Mouse (Mus musculus): ENCODE measurements around the gene Gprin1. TPM values are rescaled to one million over a fixed set of nuclear protein-coding genes. Genes with fewer than 3 reads are reported as not detected.

Gene Gprin1
- polyA plus RNA-seq, 1 experiment = 0.11 TPM

DNA sequence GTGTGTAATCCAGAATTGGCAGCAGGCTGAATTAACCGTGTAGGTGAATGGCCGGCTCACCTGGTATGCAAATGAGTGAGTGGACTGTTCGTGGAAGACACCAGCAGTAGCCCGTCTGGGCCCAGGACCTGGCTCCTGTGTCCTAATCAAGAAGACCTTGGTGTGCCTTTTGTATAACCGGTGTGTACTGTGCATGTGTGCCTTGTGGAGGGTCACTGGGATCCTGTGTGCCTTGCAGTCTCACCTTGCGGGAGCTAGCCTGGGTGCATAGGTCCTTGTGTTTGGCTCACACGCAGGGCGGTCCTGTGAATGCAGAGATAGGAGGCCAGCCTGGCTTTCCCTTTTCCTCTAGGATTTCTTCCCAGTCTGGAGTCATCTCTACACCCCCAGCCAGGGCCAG lies 1.5 kb downstream of the Gprin1 start:
- Histone ChIP-seq H3K79me2 (ENCODE audit: control insufficient read depth, insufficient read depth) (no peaks in the 10 kb centered on the region), H3ac (ENCODE audit: control insufficient read depth, insufficient read length) (no peak overlapping the region), H3K27me3 (ENCODE audit: control insufficient read depth, insufficient read depth, insufficient read length) (peaks cover 29% of the 10 kb centered on the region), H3K36me3 (ENCODE audit: control insufficient read depth, insufficient read depth) (no peaks in the 10 kb centered on the region), H3K4me3 (no peak overlapping the region), H3K4me2 (ENCODE audit: low read depth) (no peak overlapping the region)
- TF ChIP-seq E2F4 (IDR thresholded peaks at IDR 0.05; ENCODE audit: insufficient read depth) = no peak
- no peak for TF ChIP-seq POLR2A (IDR thresholded peaks at IDR 0.05; ENCODE audit: insufficient read length, low read depth)
- no peak for TF ChIP-seq POLR2AphosphoS2 (IDR thresholded peaks at IDR 0.05; ENCODE audit: insufficient read length, low read depth)
- TF ChIP-seq MYOG (IDR thresholded peaks at IDR 0.05; ENCODE audit: control insufficient read depth in 1 of 3, insufficient read depth in 1 of 3, insufficient read length in 2 of 3, low read depth in 2 of 3) = no peak
- TF ChIP-seq SRF (IDR thresholded peaks at IDR 0.05; ENCODE audit: control insufficient read depth, insufficient read length, low read depth) = no peak
- no peak for TF ChIP-seq REST (IDR thresholded peaks at IDR 0.05; ENCODE audit: insufficient read depth, insufficient read length)
- no peak for TF ChIP-seq MAX (IDR thresholded peaks at IDR 0.05; ENCODE audit: low read depth)
- no peak for TF ChIP-seq TCF12 (IDR thresholded peaks at IDR 0.05; ENCODE audit: insufficient read depth, poor library complexity, severe bottlenecking)
- no peak for TF ChIP-seq CEBPB (IDR thresholded peaks at IDR 0.05; ENCODE audit: insufficient read depth, poor library complexity, severe bottlenecking)
- TF ChIP-seq MYOD1 (IDR thresholded peaks at IDR 0.05; ENCODE audit: control insufficient read depth in 1 of 3, insufficient read length in 2 of 3, low read depth in 2 of 3) = no peak
- no peak for TF ChIP-seq USF1 (IDR thresholded peaks at IDR 0.05; ENCODE audit: low read depth)
- no peak for TF ChIP-seq TCF3 (IDR thresholded peaks at IDR 0.05; ENCODE audit: insufficient read length, low read depth)

GRCm38 (mm10) chr13:54746896-54747295 lies 2.8 kb downstream of the Gprin1 start:
- H3K27me3 ChIP-seq (ENCODE audit: control insufficient read depth, insufficient read depth, insufficient read length) = peaks cover 39% of the 10 kb centered on the region

DNA sequence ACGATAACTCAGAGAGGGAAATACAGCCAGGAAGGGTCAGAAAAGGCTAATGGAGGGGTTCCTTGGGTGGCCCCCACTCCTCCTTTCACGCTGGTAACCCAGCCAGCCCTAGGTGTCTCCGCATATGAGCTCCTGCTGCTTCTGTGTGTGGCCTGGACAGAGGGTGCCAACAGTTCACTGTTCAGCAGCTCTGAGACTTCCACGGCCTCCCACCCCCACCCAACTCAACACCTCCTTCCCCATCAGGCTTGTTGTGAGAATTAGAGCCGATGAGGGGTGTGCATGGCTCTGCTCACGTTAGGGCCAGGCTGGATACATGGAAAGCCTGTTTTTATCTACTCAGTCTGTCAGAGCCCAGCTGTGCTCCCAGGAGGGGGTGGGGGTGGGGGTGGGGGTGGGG lies 3.6 kb downstream of the Gprin1 start:
- Histone ChIP-seq H3K4me2 (ENCODE audit: low read depth) (no peak overlapping the region), H3K4me3 (no peak overlapping the region), H3K79me2 (ENCODE audit: control insufficient read depth, insufficient read depth) (no peaks in the 10 kb centered on the region), H3K36me3 (ENCODE audit: control insufficient read depth, insufficient read depth) (no peaks in the 10 kb centered on the region), H3K27me3 (ENCODE audit: control insufficient read depth, insufficient read depth, insufficient read length) (peaks cover 44% of the 10 kb centered on the region), H3ac (ENCODE audit: control insufficient read depth, insufficient read length) (no peak overlapping the region)
- TF ChIP-seq TCF3 (IDR thresholded peaks at IDR 0.05; ENCODE audit: insufficient read length, low read depth) = no peak
- TF ChIP-seq POLR2A (IDR thresholded peaks at IDR 0.05; ENCODE audit: insufficient read length, low read depth) = no peak
- TF ChIP-seq TCF12 (IDR thresholded peaks at IDR 0.05; ENCODE audit: insufficient read depth, poor library complexity, severe bottlenecking) = no peak
- TF ChIP-seq REST (IDR thresholded peaks at IDR 0.05; ENCODE audit: insufficient read depth, insufficient read length) = no peak
- TF ChIP-seq USF1 (IDR thresholded peaks at IDR 0.05; ENCODE audit: low read depth) = no peak
- no peak for TF ChIP-seq POLR2AphosphoS2 (IDR thresholded peaks at IDR 0.05; ENCODE audit: insufficient read length, low read depth)
- TF ChIP-seq MYOG (IDR thresholded peaks at IDR 0.05; ENCODE audit: control insufficient read depth in 1 of 3, insufficient read depth in 1 of 3, insufficient read length in 2 of 3, low read depth in 2 of 3) = no peak
- TF ChIP-seq MYOD1 (IDR thresholded peaks at IDR 0.05; ENCODE audit: control insufficient read depth in 1 of 3, insufficient read length in 2 of 3, low read depth in 2 of 3) = no peak
- TF ChIP-seq CEBPB (IDR thresholded peaks at IDR 0.05; ENCODE audit: insufficient read depth, poor library complexity, severe bottlenecking) = no peak
- TF ChIP-seq E2F4 (IDR thresholded peaks at IDR 0.05; ENCODE audit: insufficient read depth) = no peak
- no peak for TF ChIP-seq SRF (IDR thresholded peaks at IDR 0.05; ENCODE audit: control insufficient read depth, insufficient read length, low read depth)
- no peak for TF ChIP-seq MAX (IDR thresholded peaks at IDR 0.05; ENCODE audit: low read depth)

More at GRCm38 (mm10) chr13:54746896-54747295, 2.8 kb downstream of the Gprin1 start:
- H3K4me3 ChIP-seq = no peak overlapping the region
- H3K79me2 ChIP-seq (ENCODE audit: control insufficient read depth, insufficient read depth) = no peaks in the 10 kb centered on the region
- TF ChIP-seq MAX (IDR thresholded peaks at IDR 0.05; ENCODE audit: low read depth) (no peak), SRF (IDR thresholded peaks at IDR 0.05; ENCODE audit: control insufficient read depth, insufficient read length, low read depth) (no peak), MYOD1 (IDR thresholded peaks at IDR 0.05; ENCODE audit: control insufficient read depth in 1 of 3, insufficient read length in 2 of 3, low read depth in 2 of 3) (no peak), MYOG (IDR thresholded peaks at IDR 0.05; ENCODE audit: control insufficient read depth in 1 of 3, insufficient read depth in 1 of 3, insufficient read length in 2 of 3, low read depth in 2 of 3) (no peak), CEBPB (IDR thresholded peaks at IDR 0.05; ENCODE audit: insufficient read depth, poor library complexity, severe bottlenecking) (no peak)
- H3ac ChIP-seq (ENCODE audit: control insufficient read depth, insufficient read length) = no peak overlapping the region
- no peaks in the 10 kb centered on the region for H3K36me3 ChIP-seq (ENCODE audit: control insufficient read depth, insufficient read depth)
- no peak overlapping the region for H3K4me2 ChIP-seq (ENCODE audit: low read depth)

DNA sequence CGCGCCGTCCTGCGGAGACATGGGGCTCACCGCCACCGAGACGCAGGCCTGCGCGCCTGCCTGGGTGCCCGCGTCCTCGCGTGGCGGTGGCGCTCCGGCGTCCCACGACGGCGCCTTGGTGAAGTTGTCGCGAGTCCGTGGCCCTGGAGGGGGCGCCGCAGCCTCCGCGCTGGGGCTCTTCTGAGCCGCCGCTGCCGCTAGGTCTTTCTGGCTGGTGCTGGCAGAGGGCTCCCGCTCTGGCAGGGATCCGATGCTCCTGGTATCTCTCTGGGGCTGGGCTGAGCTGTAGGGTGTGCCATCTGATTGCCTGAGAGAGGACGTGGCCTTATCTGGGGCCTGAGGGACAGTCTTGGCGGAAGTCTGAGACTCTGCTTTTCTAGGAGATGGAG lies 11.5 kb downstream of the Gprin1 start:
- no peak overlapping the region for H3K4me3 ChIP-seq
- no peak overlapping the region for H3K4me2 ChIP-seq (ENCODE audit: low read depth)
- peaks cover 74% of the 10 kb centered on the region for H3K27me3 ChIP-seq (ENCODE audit: control insufficient read depth, insufficient read depth, insufficient read length)
- H3K36me3 ChIP-seq (ENCODE audit: control insufficient read depth, insufficient read depth) = no peaks in the 10 kb centered on the region
- H3ac ChIP-seq (ENCODE audit: control insufficient read depth, insufficient read length) = no peak overlapping the region
- TF ChIP-seq TCF12 (IDR thresholded peaks at IDR 0.05; ENCODE audit: insufficient read depth, poor library complexity, severe bottlenecking) = no peak
- no peak for TF ChIP-seq REST (IDR thresholded peaks at IDR 0.05; ENCODE audit: insufficient read depth, insufficient read length)
- no peak for TF ChIP-seq TCF3 (IDR thresholded peaks at IDR 0.05; ENCODE audit: insufficient read length, low read depth)
- TF ChIP-seq MYOD1 (IDR thresholded peaks at IDR 0.05; ENCODE audit: control insufficient read depth in 1 of 3, insufficient read length in 2 of 3, low read depth in 2 of 3) = no peak
- TF ChIP-seq CEBPB (IDR thresholded peaks at IDR 0.05; ENCODE audit: insufficient read depth, poor library complexity, severe bottlenecking) = no peak
- no peak for TF ChIP-seq POLR2AphosphoS2 (IDR thresholded peaks at IDR 0.05; ENCODE audit: insufficient read length, low read depth)
- no peak for TF ChIP-seq MAX (IDR thresholded peaks at IDR 0.05; ENCODE audit: low read depth)
- TF ChIP-seq E2F4 (IDR thresholded peaks at IDR 0.05; ENCODE audit: insufficient read depth) = no peak
- H3K79me2 ChIP-seq (ENCODE audit: control insufficient read depth, insufficient read depth) = no peaks in the 10 kb centered on the region

Data from myocyte (in vitro differentiated cells).